Mouse (Mus musculus) frontal cortex, postnatal 36 days (tissue): ENCODE results near the gene Adamts8.

Experiments
- DNase-seq, 2 experiments: peaks; one replicate each; pipeline ENCODE4 v3.0.0; 2022; ENCODE audit warnings: low spot score in 2 of 2

Gene Adamts8

GRCm38 (mm10) chr9:30922197-30922894 lies 20.0 kb upstream of the Adamts8 start, which contains the start of gene Adamts15:
Adamts15 (minus strand) TSS chr9:30922452.
- DNase-seq, result peak; percentile 45 to 46

DNA sequence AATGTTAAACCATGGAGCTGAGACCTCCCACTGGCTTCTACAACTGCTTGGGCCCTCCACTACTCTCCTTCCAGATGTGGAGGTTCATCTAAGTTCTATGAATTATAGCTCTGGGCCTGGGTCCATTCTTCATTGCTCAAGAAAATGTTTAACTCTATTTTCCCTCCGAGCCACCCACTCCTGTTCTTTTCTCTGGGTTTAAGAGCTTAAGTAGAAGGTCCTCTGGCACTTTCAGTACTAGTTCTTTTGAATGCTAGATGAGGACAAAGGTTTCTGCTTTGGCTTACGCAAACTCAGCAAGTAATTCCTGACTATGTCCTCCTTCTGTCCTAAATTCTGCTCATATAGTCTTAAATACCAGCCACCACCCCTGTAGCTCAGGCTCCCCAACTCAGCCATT lies 13.6 kb upstream of the Adamts8 start:
- DNase-seq, result no peak

- no peak for DNase-seq
These were observed 10.0 kb upstream of the Adamts8 start for GRCm38 (mm10) chr9:30932346-30932745.

DNA sequence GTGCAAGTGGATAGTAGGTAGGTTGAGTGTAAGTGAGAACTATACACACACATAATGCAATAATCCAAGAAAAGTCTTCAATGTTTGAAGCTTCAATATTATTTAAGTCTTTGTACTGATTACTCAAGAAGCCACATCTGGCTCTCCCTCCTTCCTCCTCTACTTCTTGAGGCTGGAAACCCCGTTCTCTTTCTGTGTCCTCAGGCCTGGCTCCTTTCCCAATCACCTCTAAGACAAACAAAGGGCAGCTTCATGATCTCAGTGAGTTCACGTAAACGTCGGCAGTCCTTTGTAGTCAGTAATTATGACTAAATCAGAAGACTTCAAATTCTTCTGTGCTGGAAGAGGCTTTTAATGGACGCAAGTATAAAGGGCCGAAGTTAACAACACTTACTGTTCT lies 7.5 kb upstream of the Adamts8 start:
- no peak for DNase-seq

DNA sequence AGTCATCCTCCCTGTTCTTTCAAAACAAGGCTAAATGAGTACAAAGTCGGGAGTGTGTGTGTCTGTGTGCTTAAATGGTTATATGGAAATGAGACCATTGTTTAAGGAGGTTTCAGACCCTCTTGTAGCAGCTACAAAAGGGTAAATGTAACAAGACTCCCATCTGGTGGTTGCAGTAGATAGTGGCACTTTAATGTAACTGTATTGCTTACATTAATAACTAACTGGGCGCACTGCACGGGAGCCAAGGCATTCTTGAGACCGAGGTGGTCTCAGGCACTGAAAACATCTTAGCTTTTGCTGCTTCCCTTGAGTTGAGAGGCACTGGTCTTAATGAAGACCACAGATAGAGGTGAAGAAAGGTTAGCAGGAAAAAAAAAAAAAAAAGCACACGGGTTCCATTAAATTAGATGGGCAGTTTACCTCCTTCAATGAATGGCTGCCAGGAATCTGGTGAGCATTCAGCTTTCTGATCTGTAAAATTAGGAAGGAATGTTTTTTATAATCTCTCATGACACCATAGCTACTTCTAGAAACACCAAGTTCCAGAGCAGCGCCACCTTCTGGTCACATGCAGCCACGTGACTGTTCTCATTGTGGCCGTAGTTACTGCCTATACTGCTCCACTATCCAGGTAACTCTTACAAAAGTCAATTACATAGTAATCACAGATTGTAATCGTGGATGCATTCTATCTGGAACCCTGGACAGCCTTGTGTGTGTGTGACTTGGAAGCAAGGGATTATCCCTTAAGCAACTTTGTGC lies 5.5 kb upstream of the Adamts8 start:
- peak in 1 of 2 experiments; percentile 70 for DNase-seq

DNA sequence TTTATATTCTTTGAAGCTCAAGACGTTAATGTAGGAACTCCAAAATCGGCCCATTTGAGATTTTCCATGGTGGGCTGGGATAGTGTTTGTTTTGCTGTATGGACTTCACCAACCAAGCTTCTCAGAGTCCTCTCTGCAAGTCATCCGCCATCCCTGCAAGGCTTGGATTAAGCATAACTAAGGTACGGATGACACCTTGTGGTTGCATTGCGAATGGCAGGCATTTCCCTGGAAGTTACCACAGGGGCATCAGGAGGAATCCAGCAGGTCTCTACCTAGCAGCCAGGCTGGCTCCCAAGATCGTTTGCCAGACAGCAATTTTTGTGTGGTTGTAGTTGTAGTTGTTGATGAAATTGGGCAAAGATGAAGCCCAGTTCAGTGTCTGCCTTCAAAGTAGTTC lies 2.0 kb upstream of the Adamts8 start:
- DNase-seq, result peak; percentile 93 to 95

DNA sequence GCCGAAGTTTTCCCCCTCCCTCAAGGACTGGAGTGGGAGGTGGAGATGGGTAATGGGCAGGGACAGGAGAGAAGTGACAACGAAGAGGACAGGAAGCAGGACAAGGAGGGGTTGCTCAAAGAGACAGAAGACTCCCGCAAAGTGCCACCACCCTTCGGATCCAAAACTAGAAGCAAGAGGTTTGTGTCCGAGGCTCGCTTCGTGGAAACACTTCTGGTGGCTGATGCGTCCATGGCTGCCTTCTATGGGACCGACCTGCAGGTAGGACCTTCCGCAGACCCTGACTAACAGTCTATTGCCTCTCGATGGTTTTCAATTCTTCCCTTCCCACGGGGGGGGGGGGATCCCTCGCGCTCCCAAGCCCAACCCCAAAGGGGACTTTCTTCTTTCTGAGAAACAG lies 979 bp downstream of the Adamts8 start:
- DNase-seq, result no peak

GRCm38 (mm10) chr9:30944234-30944633 lies 1.9 kb downstream of the Adamts8 start:
- DNase-seq, result no peak

GRCm38 (mm10) chr9:30945276-30945675 lies 2.9 kb downstream of the Adamts8 start:
- DNase-seq, result no peak

DNA sequence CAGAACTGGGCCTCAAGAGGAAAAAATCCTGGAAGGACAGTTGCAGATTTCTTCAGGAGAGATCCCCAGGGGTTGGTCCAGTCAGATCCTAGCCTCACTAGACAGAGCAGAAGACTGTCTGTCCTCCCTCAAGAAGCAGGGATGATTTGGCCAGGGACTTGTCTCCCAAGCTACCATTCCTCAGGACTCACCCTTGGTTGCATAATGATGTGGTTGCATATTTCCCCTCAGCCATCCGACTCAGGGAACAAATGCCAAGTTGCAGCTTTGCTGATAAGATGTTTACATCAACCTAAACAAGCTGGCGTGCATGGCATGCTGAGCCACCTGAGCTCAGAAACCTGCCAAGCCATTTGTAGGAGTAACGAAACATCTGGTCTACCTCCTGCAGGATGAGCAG lies 7.1 kb downstream of the Adamts8 start:
- no peak for DNase-seq

- no peak for DNase-seq
These were observed 7.6 kb downstream of the Adamts8 start for GRCm38 (mm10) chr9:30949971-30950370.

GRCm38 (mm10) chr9:30950592-30950991 lies 8.2 kb downstream of the Adamts8 start:
- DNase-seq, result no peak

DNA sequence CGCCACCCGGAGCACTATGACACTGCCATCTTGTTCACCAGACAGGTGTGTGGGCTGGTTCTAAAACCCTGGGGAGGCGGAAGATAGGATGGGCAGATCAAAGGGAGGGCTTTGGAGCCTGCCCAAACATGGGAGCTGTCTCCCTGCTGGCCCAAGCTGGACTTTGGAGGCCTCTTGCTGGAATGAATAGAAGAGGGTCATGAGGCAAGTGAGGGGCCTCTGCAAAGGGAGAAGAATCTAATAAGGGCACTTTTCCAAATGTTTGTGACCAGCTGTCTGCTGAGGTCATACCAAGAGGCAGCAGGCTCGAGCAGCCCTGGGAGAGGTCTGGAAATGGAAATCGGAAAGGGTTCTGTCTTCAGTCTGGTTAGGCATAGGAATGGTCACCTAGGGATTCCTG lies 9.1 kb downstream of the Adamts8 start:
- DNase-seq, result no peak

DNA sequence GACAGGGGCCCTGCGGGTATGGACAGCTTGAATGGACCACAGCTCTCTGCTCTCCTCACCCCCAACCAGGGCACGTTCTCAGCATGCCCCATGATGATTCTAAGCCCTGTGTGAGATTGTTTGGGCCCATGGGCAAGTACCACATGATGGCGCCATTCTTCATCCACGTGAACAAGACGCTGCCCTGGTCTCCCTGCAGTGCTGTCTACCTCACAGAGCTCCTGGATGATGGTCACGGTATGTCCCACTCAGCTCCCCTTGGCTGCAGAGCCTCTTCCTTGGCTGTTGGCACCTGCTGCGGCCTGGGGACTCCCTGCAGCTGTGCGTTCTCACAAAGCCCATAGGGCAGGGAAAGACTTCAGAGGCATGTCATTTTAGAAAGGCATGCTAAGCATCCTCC lies 10.9 kb downstream of the Adamts8 start:
- no peak for DNase-seq

- no peak for DNase-seq
These were observed 12.9 kb downstream of the Adamts8 start for GRCm38 (mm10) chr9:30955246-30955645.

- no peak for DNase-seq
These were observed 21.4 kb downstream of the Adamts8 start for GRCm38 (mm10) chr9:30963780-30964179.

GRCm38 (mm10) chr9:30964685-30965084 lies 22.3 kb downstream of the Adamts8 start:
- DNase-seq, result peak; percentile 24 to 45

DNA sequence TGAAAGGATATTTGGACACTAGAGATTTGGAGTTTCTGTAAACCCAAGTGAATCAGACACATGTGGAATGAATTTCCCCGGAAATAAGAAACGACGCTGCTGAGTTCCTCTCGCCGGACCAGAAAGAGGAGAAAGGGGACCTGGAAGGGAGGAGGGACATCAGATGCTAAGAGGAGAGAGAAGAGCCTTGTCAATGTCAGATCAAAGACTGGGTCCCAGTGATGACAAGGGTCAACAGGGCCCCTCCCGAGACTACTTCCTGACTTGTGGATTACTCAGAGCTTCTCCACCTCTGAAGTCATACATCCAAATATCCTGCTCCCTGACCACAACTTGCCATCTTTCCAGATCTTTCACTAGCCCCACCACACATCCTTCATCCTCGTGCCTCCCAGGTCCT lies 24.5 kb downstream of the Adamts8 start:
- DNase-seq, result no peak

GRCm38 (mm10) chr9:30968130-30968529 lies 25.8 kb downstream of the Adamts8 start:
- no peak for DNase-seq

- no peak for DNase-seq
These were observed 27.6 kb downstream of the Adamts8 start for GRCm38 (mm10) chr9:30970001-30970400.

- no peak for DNase-seq
These were observed 29.6 kb downstream of the Adamts8 start for GRCm38 (mm10) chr9:30971967-30972366.

DNA sequence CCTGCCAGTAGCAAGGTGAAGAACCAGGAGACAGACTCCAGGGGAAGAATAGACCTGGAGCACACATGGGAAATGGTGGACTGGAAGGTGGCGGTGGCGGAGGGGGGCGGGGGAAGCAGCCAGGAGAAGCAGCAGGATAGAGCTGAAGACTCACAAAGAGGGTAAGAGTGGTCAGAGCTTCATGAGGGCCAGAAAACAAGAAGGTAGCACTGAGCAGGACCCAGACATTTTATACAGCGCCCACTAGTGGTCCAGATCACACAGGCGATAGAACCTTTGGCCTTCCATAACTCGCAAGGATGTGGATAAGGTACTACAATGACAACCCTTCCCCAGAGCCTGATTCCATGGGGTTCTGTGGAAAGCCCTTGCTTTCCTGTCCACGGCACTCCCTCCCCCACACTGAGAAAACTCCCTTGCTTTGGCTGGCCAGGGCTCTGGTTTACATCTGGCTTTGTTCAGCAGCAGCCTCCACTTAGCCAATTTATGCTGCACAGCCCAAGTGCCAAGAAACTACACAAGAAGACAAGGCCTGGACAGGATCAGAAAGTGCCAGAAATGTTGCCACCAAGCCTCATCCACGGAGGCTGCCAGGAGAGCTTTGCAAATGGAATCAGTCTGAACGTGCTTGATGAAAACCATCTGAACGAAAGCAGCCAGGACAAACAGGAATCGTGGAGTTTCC lies 34.1 kb downstream of the Adamts8 start:
- DNase-seq, result no peak

GRCm38 (mm10) chr9:30980467-30980866 lies 38.1 kb downstream of the Adamts8 start:
- peak in 1 of 2 experiments; percentile 12 for DNase-seq
